Mouse (Mus musculus): Measurements from ENCODE around the gene D16Ertd472e.

DNA sequence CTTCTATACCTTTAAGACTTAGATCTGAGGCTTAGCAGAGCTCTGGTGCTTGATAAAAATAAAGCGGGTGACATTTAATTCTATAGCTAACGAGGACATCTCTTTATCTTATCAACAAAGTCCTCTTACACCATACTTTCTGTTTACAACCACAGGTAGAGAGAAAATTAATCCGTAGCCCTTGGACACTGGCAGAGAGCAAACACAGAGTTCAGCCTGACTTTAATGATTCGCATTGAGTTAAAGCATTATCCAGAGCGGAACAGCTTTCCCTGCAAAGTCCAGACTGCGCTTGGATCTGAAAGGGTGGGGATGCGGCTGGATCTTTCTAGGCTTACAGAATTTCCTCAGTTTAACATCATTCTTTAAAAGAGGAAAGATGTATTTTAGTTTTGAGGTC is 10.1 kb upstream of the D16Ertd472e start:
- TF ChIP-seq CTCF (IDR thresholded peaks at IDR 0.05; ENCODE audit: control insufficient read depth, insufficient read depth, insufficient replicate concordance, low read depth, low read length) (no peak), POLR2A (IDR thresholded peaks at IDR 0.05; ENCODE audit: control insufficient read depth, low read depth, low read length) (no peak)
